Mouse (Mus musculus): Measurements from ENCODE around the gene Fndc8.

Gene Fndc8

DNA sequence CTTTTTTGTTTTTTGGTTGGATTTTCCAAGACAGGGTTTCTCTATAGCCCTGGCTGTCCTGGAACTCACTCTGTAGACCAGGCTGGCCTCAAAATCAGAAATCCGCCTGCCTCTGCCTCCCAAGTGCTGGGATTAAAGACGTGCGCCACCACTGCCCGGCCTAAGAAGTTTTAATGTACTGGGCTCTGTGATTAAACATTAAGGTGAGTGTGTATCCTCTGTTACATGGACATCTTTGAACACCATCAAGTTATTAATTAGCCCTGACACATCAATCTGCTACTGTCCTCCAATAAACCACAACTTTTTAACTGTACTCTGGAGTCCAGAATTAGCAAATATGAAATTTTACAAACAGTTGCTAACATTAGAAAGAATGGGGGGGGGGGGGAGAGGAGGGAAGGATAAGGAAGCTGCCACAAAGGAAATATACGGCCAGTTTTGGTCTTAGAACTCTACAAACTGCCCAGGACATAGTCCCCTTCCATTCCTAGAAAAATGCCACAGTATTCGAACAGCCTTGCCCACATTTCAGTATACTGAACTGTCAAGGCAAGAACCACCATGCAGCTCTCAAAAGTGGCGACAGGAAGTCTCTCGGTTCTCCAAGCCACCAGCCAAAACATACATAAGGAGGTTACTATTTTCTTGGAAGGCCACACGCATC lies 22.3 kb upstream of the Fndc8 start:
- DNase-seq (ENCODE audit: low read depth in 2 of 2, low spot score in 2 of 2) = peak in 1 of 2 experiments; percentile 50

DNA sequence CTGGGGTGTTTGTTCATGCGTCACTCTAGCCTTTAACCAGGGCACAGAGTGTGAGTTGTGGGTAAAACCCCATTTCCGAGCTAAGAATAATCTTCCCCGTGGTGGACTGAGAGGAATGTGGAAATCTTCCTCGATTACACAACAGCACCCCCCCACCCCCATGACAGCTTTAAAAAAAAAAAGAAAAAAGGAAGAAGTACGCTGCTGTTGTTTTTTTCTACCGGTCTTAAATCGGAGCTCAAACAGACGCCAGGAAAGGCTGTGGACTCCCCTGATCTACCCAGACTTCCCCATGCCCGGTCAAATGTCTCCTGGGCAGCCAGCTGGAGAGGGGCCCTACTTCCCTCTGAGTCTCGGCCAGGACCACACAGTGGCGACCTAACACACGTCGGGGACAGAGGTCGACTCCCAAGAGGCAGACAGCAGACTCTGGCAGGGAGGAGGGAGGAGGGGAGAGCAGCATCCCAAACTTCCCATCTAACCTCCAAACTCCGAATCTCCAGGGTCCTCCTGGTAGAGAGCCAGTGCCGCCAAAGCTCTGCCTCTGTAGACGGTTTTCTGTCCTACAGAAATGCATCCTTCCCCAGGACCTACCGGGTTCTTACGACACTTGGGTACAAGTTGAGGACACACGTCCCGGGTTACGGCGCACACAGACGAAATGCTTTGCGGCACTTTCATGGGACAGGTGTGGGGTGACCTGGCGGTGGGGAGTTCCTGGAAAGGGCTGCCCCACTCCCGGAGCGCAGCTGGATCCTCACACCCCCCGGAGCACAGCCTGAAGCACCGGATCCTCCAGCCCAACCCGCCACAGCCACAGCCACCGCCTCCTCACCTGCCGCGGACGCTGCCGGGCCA lies 21.5 kb upstream of the Fndc8 start:
- DNase-seq (ENCODE audit: low read depth in 2 of 2, low spot score in 2 of 2) = peak in 1 of 2 experiments; percentile 54

DNA sequence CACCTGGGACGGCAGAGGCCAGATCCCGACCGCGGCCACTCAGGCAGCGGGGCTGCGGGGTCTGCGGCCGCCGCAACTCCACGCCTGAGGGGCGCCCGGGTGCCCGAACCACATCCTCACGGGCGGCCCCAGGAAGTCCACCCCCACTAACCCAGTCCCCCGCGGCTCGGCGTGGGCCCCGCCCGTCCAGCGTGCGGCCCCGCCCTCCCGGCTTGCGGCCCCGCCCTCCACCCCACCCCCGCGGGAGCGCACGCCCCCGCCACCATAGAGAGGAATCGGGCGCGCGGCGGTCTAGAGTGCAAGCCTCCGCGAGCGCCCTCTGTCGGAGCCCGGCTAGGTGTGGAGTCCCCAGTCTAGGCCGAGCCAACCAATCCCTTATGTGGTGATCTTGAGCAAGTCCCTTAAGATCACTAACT lies 20.9 kb upstream of the Fndc8 start, which contains the start of gene Rffl:
Gene Rffl, minus strand, starts transcription at position 180 of the 416 bp plus-strand sequence.
- DNase-seq (ENCODE audit: low read depth in 2 of 2, low spot score in 2 of 2) = peak; percentile 92 to 93

DNA sequence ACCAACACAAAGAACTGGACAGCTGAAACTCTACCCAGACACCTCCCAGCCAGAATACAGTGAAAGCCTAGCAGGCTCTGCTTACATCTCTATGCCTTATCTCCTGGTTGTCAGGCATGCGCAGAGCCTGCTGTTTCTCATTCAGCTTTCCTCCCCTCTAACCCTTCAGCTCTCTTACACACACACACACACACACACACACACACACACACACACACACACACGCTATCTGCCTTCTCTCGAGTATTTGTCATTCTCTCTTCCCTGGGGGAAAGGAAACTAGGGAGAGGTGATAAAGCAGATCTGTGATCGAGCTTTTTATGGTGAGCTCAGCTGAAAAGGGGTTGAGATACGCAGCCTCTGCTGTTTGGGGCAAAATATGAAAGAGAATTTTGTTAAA lies 17.0 kb upstream of the Fndc8 start:
- DNase-seq (ENCODE audit: low read depth in 2 of 2, low spot score in 2 of 2) = no peak

DNA sequence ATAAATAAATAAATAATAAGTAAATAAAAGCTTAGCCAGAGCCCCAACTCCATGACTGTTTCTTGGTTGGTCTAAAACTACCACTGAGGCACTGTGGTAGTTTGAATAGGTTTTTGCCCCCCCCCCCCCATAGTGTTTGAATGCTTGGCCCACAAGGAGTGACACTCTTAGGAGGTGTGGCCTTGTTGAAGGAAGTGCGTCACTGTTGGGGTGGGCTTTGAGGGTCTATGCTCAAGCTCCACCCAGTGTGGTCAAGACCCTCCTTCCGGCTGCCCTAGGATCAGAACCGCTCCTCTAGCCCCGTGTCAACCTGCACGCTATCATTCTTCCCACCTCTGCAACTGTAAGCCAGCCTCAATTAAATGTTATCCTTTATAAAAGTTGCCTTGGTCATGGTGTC lies 16.3 kb upstream of the Fndc8 start:
- DNase-seq (ENCODE audit: low read depth in 2 of 2, low spot score in 2 of 2) = no peak

DNA sequence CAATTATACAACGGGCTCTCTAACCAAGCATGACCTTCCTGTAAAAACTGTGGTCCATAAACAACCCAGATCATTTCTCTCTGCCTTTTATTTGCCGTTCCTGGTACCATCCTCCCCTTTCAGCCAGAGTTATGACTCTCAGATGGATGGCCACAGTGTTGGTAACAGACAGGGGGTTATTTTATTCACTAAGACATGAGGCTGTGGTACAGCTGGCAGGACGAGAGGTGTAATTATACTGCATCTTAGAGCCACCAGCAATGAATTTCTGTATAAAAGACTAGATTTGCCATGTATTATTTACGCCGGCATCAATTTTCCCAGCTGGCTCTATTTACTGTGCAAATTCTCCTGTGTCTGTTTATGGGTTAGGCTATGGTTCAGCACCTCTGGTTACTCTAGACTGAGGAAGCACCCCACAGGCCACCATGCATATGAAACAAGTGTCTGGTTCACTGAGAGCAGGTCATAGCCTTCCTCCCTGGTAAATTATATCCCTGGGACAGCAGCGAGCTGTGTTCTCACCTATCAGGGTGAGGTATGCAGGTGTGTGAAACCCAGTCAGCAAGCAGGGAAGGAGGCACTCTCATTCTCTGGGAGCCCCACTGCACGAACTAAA lies 14.1 kb upstream of the Fndc8 start:
- no peak for DNase-seq (ENCODE audit: low read depth in 2 of 2, low spot score in 2 of 2)

DNA sequence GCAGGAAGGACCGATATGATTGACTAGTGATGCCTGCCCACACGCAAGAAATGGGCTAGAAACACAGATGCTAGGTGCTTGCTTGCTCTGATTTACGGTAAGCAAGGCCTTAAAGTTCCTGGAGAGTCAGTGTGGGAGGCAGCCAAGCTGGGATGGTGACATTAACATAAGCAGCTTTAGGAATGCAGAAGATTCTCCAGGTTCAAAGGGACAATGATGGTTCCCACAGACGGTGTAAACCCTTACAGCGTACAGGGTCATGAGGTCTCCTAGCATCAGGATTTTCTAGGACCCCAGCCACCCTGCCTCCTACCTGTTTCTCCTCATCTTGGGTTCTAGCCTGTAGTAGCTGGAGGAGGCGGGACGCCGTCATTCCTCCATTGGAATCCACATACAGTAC lies 8.7 kb upstream of the Fndc8 start:
- no peak for DNase-seq (ENCODE audit: low read depth in 2 of 2, low spot score in 2 of 2)

DNA sequence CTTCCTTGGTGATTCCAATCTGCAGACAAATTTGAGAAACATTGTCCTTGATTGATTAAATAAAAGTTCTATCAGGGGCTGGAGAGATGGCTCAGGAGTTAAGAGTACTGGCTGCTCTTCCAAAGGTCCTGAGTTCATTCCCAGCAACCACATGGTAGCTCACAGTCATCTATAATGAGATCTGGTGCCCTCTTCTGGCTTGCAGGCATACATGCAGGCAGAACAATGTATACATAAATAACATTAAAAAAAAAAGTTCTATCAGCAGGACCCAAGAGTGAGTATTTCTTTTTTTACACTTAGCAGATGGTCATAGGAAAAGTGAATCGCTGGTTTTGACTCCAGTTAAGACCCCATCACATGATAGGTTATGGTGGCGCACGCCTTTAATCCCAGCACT lies 5.4 kb upstream of the Fndc8 start:
- no peak for DNase-seq (ENCODE audit: low read depth in 2 of 2, low spot score in 2 of 2)

DNA sequence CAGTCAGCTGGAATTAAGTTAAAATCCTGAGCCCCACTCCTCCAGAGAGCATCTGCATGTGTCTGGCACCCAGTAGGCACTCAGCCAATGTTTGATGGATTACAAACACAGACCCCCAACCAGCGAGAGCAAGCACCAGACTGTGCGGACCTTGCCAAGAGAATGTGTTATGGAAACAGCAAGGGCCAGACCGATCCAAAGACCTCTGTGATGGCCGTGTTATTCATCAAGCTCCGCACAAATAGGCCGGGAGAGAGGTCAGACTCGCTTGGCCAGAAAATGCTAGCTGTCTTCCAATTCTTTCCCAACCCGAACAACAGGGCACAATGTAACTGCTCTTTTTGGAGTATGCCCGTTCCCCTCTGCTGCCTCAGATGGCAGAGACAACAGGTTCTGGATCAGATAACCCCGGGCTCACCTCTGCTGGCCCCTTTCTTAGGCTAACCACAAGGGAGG lies 3.4 kb upstream of the Fndc8 start:
- no peak for DNase-seq (ENCODE audit: low read depth in 2 of 2, low spot score in 2 of 2)

DNA sequence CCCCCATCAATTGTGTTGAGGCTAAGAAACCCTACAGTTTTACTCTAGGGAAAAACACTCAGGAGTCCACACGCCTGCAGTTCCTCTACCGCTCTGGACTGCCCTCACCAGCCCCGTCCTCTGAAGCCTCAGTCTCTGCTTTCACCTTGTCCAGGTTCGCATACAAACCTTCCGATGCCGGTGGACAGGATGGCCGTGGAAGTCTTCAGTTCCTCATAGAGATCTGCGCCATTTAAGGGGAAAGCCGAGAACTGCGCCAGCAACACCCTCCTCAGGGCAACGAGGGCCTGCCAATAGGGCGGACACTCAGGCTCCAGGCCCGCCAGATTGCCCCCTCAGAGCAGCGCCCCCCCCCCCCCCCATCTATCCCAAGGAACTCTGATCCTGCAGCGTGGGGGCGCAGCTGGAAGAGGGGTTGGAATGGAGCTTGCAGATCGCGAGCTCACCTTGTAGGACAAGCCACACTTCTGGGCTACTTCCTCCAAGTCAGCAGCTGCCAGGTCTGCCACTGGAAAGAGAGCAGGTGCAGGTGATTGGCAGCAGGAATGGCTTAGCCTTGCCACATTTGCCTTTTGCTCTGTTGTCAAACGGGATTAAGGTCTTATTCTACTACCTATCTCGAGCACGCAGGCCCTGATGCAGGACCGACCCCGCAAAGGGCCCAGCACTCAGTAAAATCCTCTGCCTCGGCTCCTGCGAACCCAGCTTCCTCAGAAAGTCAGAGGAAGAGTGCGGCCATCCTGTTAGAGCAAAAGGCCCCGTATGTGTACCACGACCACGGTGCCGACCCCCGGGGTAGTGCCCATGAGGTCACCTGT lies 2.2 kb upstream of the Fndc8 start:
- peak in 1 of 2 experiments; percentile 4 for DNase-seq (ENCODE audit: low read depth in 2 of 2, low spot score in 2 of 2)

DNA sequence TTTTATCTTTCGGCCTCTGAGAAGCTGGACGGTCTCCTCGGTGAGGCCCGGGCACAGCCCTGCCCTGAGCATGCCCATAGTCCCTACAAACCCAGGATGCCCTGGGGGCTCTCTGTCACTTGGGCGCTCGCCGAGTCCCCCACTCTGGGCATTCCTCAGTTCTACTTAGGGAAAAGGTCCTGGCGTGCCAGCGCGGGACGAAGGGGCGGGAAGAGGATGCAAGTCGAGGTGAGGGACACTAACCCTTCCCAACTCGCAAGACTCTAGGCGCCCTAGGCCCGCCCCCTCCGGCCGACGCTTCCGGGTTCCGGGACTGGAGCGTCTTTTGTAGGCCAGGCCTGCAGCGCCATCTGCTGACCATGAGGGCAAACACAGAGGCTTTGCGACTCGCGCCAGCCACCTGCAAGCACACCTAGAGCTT lies 1.6 kb upstream of the Fndc8 start, which contains the start of gene Rad51d:
Gene Rad51d, minus strand, starts transcription at position 273 of the 421 bp plus-strand sequence.
- DNase-seq (ENCODE audit: low read depth in 2 of 2, low spot score in 2 of 2) = peak; percentile 90 to 93

DNA sequence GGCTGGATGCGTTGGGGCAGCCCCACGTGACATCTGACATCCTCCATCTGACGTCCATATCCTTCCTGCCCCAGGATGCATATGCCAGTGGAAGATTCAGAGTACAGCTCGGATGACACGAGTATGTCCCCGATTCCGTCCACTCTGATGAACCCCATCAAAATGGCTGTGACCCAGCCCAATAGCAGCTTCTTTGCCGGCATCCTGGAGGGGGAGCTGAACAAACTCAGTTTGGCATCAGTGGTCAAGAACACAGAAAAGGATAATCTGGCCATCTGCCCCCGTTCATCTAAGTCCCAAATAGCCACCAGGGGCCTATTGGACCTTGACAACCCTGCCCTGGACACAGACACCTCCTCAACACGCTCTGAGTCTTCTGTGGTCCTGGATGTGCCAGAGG lies 5.6 kb downstream of the Fndc8 start:
- DNase-seq (ENCODE audit: low read depth in 2 of 2, low spot score in 2 of 2) = no peak

DNA sequence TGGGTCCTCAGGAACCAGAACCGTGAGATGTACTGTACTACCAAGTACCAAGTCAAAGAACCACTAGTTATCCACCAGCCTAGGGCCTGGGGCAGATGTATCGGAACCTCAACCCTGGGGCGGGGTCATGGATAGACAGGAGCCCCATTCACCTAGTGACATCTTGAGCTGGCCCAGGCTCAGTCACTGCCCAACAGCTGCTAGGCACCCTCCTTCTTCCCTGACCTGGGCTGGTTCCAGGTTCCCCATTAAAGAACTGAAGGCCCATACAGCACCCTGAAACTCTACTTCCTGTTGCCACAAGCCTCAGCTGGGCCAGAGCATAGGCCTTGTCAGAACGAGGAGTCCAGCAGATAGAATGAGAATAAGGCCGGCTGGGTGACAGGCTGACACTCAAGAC lies 7.8 kb downstream of the Fndc8 start:
- no peak for DNase-seq (ENCODE audit: low read depth in 2 of 2, low spot score in 2 of 2)

DNA sequence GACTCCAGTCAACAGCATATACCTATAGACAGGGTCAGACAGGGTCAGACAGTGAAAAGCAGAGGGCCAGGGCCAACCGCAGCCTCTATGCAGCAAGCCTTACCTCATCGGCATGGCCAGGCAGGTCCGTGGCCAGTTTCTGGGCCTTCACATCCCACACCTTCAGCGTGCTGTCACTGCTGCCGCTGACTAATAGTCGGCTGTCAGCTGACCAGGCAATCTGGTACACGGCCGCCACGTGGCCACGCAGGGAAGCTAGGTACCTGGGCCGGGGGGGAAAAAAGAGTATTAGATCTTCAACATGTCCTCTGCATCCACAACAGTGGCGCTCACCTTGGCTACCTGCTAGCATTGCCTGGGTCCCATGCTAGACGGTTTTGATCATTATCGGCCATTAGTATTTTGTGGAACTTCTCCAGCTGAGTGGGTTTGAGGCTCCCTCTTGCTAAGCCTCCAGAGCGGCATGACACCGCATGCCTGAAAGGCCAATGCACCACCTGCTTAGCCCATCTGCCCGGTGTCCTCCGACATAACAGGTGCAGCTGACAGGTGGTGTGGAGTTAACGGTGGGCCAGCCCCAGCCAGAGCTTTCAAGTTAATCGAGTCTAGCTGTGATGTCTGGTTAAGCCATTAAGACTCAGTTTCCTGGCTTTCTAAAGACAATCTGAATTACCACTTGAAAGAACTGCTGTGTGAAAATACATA lies 9.8 kb downstream of the Fndc8 start:
- DNase-seq (ENCODE audit: low read depth in 2 of 2, low spot score in 2 of 2) = no peak

DNA sequence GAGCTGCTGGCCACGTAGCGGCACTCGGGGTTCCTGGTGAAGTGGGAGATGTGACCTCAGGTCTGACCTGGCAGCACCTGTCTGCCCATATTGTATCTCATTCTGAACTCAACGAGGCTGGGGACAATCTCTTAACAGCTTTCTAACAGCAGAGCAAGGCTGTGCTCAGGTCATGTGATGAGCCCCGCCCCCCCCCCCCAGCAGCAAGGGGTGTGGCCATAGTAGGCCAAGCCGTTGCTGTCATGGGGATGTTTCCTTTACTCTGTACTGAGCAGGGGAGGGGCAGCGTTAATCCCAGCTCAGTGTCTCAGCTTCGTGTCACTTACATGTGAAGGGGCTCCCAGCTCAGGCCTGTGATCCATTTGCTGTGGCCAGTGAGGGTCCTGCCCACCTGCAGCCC lies 13.0 kb downstream of the Fndc8 start:
- no peak for DNase-seq (ENCODE audit: low read depth in 2 of 2, low spot score in 2 of 2)

DNA sequence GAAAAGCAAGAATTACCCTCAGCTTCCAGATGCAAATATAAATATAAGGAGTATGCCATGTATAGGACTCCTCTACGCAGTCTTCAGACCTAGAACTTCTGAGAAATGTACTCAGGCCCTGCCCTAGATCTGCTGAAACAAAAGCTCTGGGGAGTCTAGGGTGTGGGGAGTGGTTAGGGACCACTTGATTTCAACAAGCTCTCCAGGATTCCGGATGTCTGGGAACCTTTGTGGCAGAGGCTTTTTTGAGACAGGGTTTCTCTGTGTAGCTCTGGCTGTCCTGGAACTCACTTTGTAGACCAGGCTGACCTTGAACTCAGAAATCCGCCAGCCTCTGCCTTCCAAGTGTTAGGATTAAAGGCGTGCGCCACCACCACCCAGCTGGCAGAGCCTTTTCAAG lies 13.9 kb downstream of the Fndc8 start:
- DNase-seq (ENCODE audit: low read depth in 2 of 2, low spot score in 2 of 2) = no peak

DNA sequence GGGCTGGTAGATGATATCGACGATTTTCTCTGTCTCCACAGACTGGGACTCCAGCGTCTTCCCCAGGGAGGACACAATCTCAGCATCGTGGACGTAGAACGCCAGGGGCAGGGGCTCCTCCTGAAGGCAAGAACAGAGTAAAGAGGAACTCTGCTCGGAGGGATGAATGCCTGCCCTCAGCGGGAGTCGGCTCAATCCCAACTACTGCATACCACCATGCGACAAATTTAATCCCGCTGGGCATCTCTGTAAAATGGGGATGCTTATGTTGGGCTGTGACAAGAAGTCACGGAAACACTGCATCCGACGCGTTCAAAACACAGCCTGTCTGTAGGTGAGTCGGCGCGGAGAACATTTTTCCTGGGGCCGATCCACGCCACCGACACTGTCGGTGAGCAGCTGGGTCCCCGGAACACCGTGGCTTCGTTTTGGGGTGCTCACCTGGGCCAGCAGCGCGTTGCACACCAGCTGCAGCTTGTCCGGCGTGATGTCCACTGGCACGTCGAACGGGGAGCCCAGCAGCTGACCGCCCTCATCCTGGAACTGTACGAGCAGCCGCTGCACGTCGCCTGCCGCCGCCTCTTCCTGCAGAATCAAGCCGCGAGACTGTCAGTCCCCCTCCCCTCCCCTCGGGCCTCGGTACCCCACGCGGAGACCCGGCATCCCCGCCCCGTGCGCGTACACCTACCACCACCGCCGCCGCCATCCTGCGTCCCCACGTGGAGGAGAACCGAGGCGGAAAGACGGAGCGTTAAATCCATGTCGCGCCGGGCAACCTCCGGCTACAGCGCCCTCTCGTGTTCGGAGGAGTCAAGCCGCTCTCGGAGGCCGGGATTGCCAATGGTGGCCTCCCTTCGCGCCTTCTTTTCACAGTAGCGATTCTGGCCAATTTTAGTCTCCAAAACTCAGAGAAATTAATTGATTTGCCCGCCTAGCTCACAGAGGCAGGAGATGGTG lies 16.0 kb downstream of the Fndc8 start, which contains the start of gene Nle1:
Gene Nle1, minus strand, starts transcription at position 761 of the 957 bp plus-strand sequence.
- peak; percentile 95 to 98 for DNase-seq (ENCODE audit: low read depth in 2 of 2, low spot score in 2 of 2)

DNA sequence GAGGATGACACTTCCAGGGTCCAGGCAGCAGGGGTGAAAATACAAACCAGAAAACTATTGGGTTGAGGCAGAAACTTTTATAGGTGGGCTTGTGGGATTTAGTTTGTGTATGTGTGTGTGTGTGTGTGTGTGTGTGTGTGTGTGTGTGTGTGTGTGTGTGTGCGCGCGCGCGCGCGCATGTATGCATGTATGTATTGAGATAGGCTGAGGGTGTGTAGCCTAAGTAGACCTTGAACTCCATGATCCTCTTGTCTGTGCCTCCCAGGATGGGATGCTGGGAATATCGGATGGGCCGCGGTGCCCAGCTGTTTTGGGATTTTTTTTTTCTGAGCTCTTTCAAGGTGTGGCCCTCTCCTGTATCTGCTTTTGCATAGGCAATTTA lies 16.7 kb downstream of the Fndc8 start:
- no peak for DNase-seq (ENCODE audit: low read depth in 2 of 2, low spot score in 2 of 2)

DNA sequence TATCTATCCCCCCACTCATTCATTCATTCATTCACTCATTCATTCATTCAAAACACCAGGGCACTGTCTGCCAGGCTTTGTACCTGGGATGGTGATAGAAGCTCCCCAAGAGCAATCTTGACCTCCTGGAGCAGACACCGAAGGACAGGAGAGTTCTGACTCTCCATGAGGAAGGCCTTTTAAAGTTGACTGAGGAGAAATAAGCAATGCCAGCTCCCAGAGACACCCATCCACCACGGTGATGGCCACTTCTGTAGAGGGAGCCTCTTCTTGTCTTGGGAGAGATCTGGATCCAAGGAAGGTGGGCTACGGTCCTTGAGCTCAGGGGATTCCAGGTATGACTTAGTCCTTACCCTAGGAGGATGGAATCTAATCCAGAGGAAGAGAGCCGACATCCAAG lies 18.3 kb downstream of the Fndc8 start, which contains the start of gene Unc45b:
Gene Unc45b, plus strand, starts transcription at position 301 of the 400 bp plus-strand sequence.
- no peak for DNase-seq (ENCODE audit: low read depth in 2 of 2, low spot score in 2 of 2)

All from CD8-positive naive resting alpha-beta T cell, adult 2 months (primary cell).